Mouse (Mus musculus) G1E (cell line): ENCODE results near the gene Det1. TPM values are rescaled to one million over a fixed set of nuclear protein-coding genes. Genes with fewer than 3 reads are reported as not detected.
A peak's percentile ranks its signal among the peaks of the same experiment; 100 is the strongest.

ENCODE experiments used
- ATAC-seq: 2 replicates; pipeline ENCODE4 v1.8.0; 2016; ENCODE audit warnings: mild to moderate bottlenecking; ENCODE audit not compliant: insufficient number of reproducible peaks, poor library complexity, low FRiP score, severe bottlenecking; ENCODE audit errors: extremely low read depth
- DNase-seq: peaks from one replicate; pipeline ENCODE4 v3.0.0; 2012; ENCODE audit warnings: low spot score
- H3K27me3 ChIP-seq: 2 replicates; pipeline ENCODE4 v1.6.1; 2012; ENCODE audit warnings: mild to moderate bottlenecking, low read length, inconsistent platforms; ENCODE audit not compliant: insufficient read depth
- H3K36me3 ChIP-seq: replicated peaks from 2 replicates; pipeline ENCODE3; 2012; ENCODE audit warnings: mild to moderate bottlenecking, inconsistent platforms
- H3K4me1 ChIP-seq: 2 replicates; pipeline ENCODE4 v1.6.1; 2012; ENCODE audit warnings: low read depth, low read length, inconsistent platforms, mixed read lengths; ENCODE audit not compliant: insufficient read depth
- H3K4me3 ChIP-seq: 2 replicates; pipeline ENCODE4 v1.5.1; 2012; ENCODE audit warnings: low read depth, mild to moderate bottlenecking, inconsistent platforms, low read length, moderate library complexity, mixed read lengths
- H3K9me3 ChIP-seq: replicated peaks from 2 replicates; pipeline ENCODE4 v1.6.1; 2012; ENCODE audit warnings: inconsistent platforms
- CTCF ChIP-seq: IDR thresholded peaks from 2 replicates; pipeline ENCODE4 v1.5.1; 2012; ENCODE audit warnings: low read depth, low read length, inconsistent platforms, mixed read lengths
- GATA1 ChIP-seq: IDR thresholded peaks from 2 replicates; pipeline ENCODE4 v1.6.1; 2012; ENCODE audit warnings: borderline replicate concordance, low read length, inconsistent platforms, mixed read lengths
- GATA2 ChIP-seq: IDR thresholded peaks from 2 replicates; pipeline ENCODE4 v1.6.1; 2012; ENCODE audit warnings: low read depth, low read length, inconsistent platforms, borderline replicate concordance
- POLR2AphosphoS5 ChIP-seq: IDR thresholded peaks from 2 replicates; pipeline ENCODE4 v1.6.1; 2012; ENCODE audit warnings: low read depth, low read length, inconsistent platforms; ENCODE audit not compliant: insufficient replicate concordance
- TAL1 ChIP-seq: conservative IDR thresholded peaks from 2 replicates; pipeline ENCODE4 v1.6.1; 2012; ENCODE audit warnings: low read depth, low read length, inconsistent platforms, mixed read lengths
- polyA plus RNA-seq: library from polyadenylated mRNA; stranded (reverse); fragments of >175 nt; gene quantifications from 2 replicates; pipeline ENCODE4 v1.2.3, GENCODE M21; 2012
- total RNA-seq, 2 experiments: library from RNA; stranded (forward) in 1 of 2; stranded (reverse) in 1 of 2; fragments of 200-1000 nt in 1 of 2; fragments of >200 nt in 1 of 2; fragmentation: Nextera tagmentation in 1 of 2; gene quantifications; 2 replicates each; pipeline ENCODE4 v1.2.3; 2014 to 2017

Det1 gene
- total and polyA plus RNA-seq, 3 experiments: 8.8 to 42.5 (median 17.9) TPM

DNA sequence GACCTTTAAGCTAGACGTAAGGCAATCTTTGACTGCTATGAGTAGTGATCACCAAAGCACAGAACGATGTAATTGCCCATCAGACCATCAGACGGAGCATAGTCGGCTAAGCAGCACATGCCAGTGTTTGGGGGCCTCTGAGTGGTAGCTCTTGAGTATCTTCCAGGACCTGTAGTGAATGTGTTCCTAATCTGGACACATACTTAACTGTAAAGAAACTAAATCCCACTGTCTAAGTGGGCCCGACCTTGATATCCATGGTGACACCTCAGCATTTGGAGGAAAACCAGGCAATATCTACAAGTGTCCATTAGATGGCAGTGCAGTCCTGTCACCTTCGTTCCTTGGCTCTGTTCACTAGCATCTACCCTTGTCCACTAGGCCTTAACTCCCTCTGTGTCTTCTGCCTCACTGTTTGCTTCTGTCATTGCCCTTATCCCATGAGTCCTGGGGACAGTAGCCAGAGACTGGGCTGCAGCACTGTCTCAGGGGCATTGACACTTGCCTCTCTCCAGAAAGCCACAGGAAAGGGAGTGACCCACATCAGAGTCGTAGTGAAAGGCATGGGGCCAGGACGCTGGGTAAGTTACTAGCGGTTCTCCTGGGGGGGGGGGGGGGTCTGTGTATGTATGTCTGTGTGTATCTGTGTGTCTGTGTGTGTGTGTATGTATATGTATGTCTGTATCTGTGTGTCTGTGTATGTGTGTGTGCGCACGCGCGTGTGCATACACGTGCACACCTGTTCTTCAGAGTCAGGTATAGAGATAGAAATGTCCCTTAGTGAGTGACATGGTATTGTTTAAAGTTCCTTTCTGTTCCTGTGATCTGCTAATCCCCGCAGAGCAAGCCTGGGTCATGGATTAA, 55.5 kb downstream of the Det1 start:
- Histone ChIP-seq H3K9me3 (no peaks in the 10 kb centered on the region), H3K4me1 (peaks cover 60% of the 10 kb centered on the region), H3K4me3 (no peak overlapping the region), H3K36me3 (peaks cover 82% of the 10 kb centered on the region), H3K27me3 (no peaks in the 10 kb centered on the region)
- TF ChIP-seq CTCF (peak; percentile 93), GATA1 (no peak)
- ATAC-seq: peak; percentile 42
- DNase-seq: peak; percentile 76

DNA sequence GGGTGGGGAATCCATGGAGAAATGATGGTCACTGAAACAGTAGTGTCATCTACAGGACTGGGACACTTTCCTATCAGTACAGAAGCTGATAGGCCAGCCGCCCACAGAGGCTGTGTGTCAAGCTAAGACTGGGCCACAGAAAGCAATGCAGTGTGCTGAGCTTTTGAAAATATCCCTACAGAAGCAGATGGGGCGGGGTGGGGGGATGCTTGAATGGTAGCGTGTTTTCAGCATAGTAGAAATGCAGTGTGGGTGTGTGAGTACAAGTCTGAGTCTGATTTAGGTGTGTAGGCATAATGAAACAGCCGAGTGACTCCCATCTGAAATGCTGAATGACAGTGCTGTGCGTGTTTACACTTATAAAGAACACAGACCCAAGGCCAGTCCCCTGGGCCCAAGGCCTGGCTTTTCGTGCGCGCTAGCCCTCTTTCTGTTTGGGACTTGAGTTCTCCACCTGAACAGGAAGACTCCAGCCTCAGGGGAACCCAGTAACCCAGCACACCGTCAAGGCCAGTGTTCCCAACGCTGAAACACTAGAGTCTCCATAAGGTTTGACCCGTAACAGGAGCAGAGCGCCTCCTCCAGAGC, 59.2 kb downstream of the Det1 start:
- peaks cover 46% of the 10 kb centered on the region for H3K4me1 ChIP-seq
- TF ChIP-seq GATA2 (no peak), TAL1 (no peak), CTCF (no peak), GATA1 (no peak)
- no peaks in the 10 kb centered on the region for H3K27me3 ChIP-seq
- H3K9me3 ChIP-seq: no peaks in the 10 kb centered on the region
- peaks cover 83% of the 10 kb centered on the region for H3K36me3 ChIP-seq
- no peak overlapping the region for H3K4me3 ChIP-seq
- DNase-seq (no peak), ATAC-seq (no peak)

DNA sequence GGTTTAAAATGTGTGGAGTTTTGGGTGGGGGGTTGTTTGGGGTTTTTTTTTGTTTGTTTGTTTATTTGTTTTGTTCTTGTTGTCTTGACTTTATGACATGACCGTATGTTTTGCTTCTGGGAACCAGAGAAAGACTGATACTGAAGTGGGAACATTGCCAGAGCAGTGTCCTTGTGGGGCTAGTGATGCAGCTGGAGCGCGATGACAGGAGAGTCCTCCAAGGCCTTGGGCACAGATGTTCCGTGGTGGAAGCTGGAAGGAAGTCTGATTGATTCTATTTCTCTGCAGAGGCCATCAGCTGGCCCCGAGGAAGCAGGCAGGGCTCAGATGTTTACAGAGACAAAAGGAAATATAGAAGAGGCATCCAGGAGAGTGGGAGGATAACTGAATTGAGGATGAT, 61.2 kb downstream of the Det1 start:
- Histone ChIP-seq H3K4me3 (no peak overlapping the region), H3K4me1 (peaks cover 46% of the 10 kb centered on the region), H3K36me3 (peaks cover 69% of the 10 kb centered on the region), H3K9me3 (no peaks in the 10 kb centered on the region), H3K27me3 (no peaks in the 10 kb centered on the region)
- ATAC-seq (no peak), DNase-seq (no peak)
- TF ChIP-seq GATA2: no peak
- TF ChIP-seq TAL1: no peak

DNA sequence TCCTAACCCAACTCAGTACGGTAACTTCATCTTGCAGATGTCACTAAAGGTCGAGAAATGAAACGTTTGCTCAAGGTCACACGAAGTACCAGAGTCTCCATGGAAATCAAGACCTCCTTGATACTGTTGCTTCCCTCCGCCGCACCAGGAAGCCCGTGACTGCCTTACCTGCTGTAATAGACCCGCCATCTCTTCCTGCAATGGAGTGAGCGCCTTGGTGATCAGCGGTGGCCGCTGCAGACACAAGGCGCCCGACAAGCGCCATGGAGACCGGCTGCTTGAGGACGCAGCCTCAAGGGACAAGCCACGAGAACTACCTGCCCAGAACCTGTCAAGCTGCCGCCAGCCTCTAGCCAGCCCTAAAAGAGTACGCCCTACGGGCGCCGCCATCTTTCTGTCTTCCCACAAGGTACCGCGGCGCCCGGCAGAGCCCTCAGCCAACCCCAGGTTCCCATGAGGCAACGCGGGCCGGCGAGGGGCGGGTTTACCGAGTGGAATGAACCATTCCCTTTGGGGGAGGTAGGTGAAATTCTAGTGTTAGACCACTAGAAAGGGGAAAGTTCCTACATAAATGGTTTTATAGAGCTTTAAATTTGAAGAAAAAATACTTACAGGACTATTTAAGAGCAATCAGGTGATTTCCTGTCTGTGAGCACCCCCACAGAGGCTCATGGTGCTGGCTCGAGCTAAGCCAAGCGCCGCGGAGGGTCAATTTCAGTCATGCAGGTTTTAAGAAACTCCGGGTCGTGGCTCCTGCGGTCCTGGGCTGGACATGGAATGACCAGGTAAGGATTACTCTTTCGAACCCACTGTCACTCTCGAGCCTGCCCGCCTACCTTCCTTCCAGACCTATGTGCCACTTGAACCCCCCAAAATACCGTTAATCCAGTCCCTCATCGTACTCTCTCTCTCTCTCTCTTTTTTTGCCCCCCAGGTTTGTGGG, 64.2 kb downstream of the Det1 start, which contains the start of the genes Mrps11 and Mrpl46:
Mrps11 (plus strand) TSS at position 481 of the 943 bp plus-strand sequence.
Mrpl46 (minus strand) TSS at position 893 of the 943 bp plus-strand sequence.
- Histone ChIP-seq H3K4me1 (peaks cover 39% of the 10 kb centered on the region), H3K4me3 (peak within 1 kb of the TSS; percentile 93), H3K36me3 (peaks cover 70% of the 10 kb centered on the region), H3K27me3 (no peaks in the 10 kb centered on the region), H3K9me3 (no peaks in the 10 kb centered on the region)
- DNase-seq (peak; percentile 85), ATAC-seq (peak; percentile 93)
- TF ChIP-seq POLR2AphosphoS5 (no peak), GATA2 (no peak), TAL1 (no peak), GATA1 (no peak), CTCF (no peak)

DNA sequence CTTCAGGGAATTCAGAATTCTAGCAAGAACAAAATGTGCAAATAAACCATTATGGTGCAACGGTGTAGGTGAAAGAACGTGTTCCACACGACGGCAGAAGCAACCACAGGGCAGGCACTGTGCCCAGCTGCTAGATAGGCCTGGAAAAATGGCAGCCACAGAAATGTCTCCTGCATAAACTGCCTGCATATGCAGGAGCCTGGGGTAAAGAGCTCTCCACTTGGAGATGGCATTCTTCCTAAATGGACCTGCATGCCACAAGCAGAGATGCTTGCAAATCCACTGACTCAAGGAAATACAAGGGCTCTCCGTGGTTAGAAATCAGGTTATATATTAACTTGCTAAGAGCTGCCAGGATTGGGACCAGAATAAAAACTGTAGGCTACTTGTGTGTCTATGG, 68.3 kb downstream of the Det1 start:
- H3K4me1 ChIP-seq: peaks cover 14% of the 10 kb centered on the region
- no peaks in the 10 kb centered on the region for H3K27me3 ChIP-seq
- H3K4me3 ChIP-seq: no peak overlapping the region
- DNase-seq: no peak
- ATAC-seq: no peak
- peaks cover 75% of the 10 kb centered on the region for H3K36me3 ChIP-seq
- no peak for TF ChIP-seq TAL1
- no peak for TF ChIP-seq GATA2
- TF ChIP-seq CTCF: no peak
- TF ChIP-seq POLR2AphosphoS5: no peak
- no peak for TF ChIP-seq GATA1
- H3K9me3 ChIP-seq: no peaks in the 10 kb centered on the region

Other genes starting within 250 kb of the Det1 start
- gene Ntrk3, start 109.3 kb downstream of the Det1 start, total RNA-seq (2014; fragmentation: Nextera tagmentation): not detected in 2 replicates
- 0.12 and 0.27 TPM in 2 replicates for gene Ntrk3, start 109.3 kb downstream of the Det1 start, total RNA-seq (2017)
- gene Ntrk3, start 109.3 kb downstream of the Det1 start, polyA plus RNA-seq: not detected in 2 replicates
- 21.1 and 24.4 TPM in 2 replicates for gene Mrps11, start 64.1 kb downstream of the Det1 start, total RNA-seq (2014; fragmentation: Nextera tagmentation)
- 50.4 and 66.1 TPM in 2 replicates for gene Mrps11, start 64.1 kb downstream of the Det1 start, total RNA-seq (2017)
- gene Mrps11, start 64.1 kb downstream of the Det1 start, polyA plus RNA-seq: 56.9 and 60.5 TPM in 2 replicates
- gene Mrpl46, start 63.7 kb downstream of the Det1 start, total RNA-seq (2014; fragmentation: Nextera tagmentation): 14.2 and 19.9 TPM in 2 replicates
- 53.9 and 59.0 TPM in 2 replicates for gene Mrpl46, start 63.7 kb downstream of the Det1 start, total RNA-seq (2017)
- 9.3 and 19.3 TPM in 2 replicates for gene Mrpl46, start 63.7 kb downstream of the Det1 start, polyA plus RNA-seq
- 15.3 and 18.7 TPM in 2 replicates for gene Aen, start 48.6 kb upstream of the Det1 start, total RNA-seq (2014; fragmentation: Nextera tagmentation)
- gene Aen, start 48.6 kb upstream of the Det1 start, total RNA-seq (2017): 38.7 and 43.5 TPM in 2 replicates
- gene Aen, start 48.6 kb upstream of the Det1 start, polyA plus RNA-seq: 81.9 and 116 TPM in 2 replicates
- gene Isg20, start 66.2 kb upstream of the Det1 start, total RNA-seq (2014; fragmentation: Nextera tagmentation): 1.9 and 42.7 TPM in 2 replicates
- gene Isg20, start 66.2 kb upstream of the Det1 start, total RNA-seq (2017): 1.1 and 2.1 TPM in 2 replicates
- gene Isg20, start 66.2 kb upstream of the Det1 start, polyA plus RNA-seq: 0.59 and 0.70 TPM in 2 replicates
- not detected in 2 replicates for gene Acan, start 206.2 kb upstream of the Det1 start, total RNA-seq (2014; fragmentation: Nextera tagmentation)
- 0.05 and 0.06 TPM in 2 replicates for gene Acan, start 206.2 kb upstream of the Det1 start, total RNA-seq (2017)
- not detected in 2 replicates for gene Acan, start 206.2 kb upstream of the Det1 start, polyA plus RNA-seq